Mouse (Mus musculus) heart, adult 2 months (tissue): ENCODE results near the gene Cntn1. TPM values are rescaled to one million over a fixed set of nuclear protein-coding genes. Genes with fewer than 3 reads are reported as not detected.

Experiments used
- DNase-seq, 2 experiments: peaks; one replicate each; pipeline ENCODE4 v3.0.0; 2021
- H3K27ac ChIP-seq: fragments of 200-600 bp; 2 replicates; pipeline ENCODE4 v1.8.1; 2022
- H3K27me3 ChIP-seq: fragments of 200-500 bp; 2 replicates; pipeline ENCODE4 v1.6.1; 2012; ENCODE audit warnings: mild to moderate bottlenecking, low read length, inconsistent platforms, mixed read lengths; ENCODE audit not compliant: control insufficient read depth, insufficient read depth
- H3K36me3 ChIP-seq: fragments of 200-500 bp; 2 replicates; pipeline ENCODE4 v1.6.1; 2012; ENCODE audit warnings: low read length, inconsistent platforms; ENCODE audit not compliant: control insufficient read depth, insufficient read depth
- H3K4me1 ChIP-seq: fragments of 200-500 bp; 2 replicates; pipeline ENCODE4 v1.6.1; 2011; ENCODE audit warnings: low read length; ENCODE audit not compliant: control insufficient read depth, insufficient read depth
- H3K4me3 ChIP-seq: fragments of 200-600 bp; 2 replicates; pipeline ENCODE4 v1.8.1; 2022
- H3K79me2 ChIP-seq: fragments of 200-500 bp; replicated peaks from 2 replicates; pipeline ENCODE4 v1.6.1; 2012; ENCODE audit warnings: mild to moderate bottlenecking, inconsistent platforms, low read length, moderate library complexity, mixed read lengths; ENCODE audit not compliant: control insufficient read depth, insufficient read depth
- H3K9ac ChIP-seq: fragments of 200-500 bp; 2 replicates; pipeline ENCODE4 v1.6.1; 2012; ENCODE audit warnings: low read depth, mild to moderate bottlenecking, control low read depth, inconsistent platforms, low read length, mixed read lengths
- CTCF ChIP-seq: fragments of 200-600 bp; IDR thresholded peaks from 2 replicates; pipeline ENCODE4 v1.8.1; 2022; ENCODE audit warnings: antibody characterized with exemption, mild to moderate bottlenecking, moderate library complexity
- EP300 ChIP-seq: fragments of 200-500 bp; IDR thresholded peaks from 2 replicates; pipeline ENCODE4 v1.6.1; 2011; ENCODE audit warnings: low read depth, low read length, control low read depth; ENCODE audit not compliant: insufficient read depth
- POLR2A ChIP-seq: fragments of 200-500 bp; IDR thresholded peaks from 2 replicates; pipeline ENCODE4 v1.6.1; 2011; ENCODE audit warnings: mild to moderate bottlenecking, low read depth, low read length, control low read depth; ENCODE audit not compliant: insufficient read depth
- WGBS: fragments of 180-500 bp; shearing (Covaris S2); methylation state at CpG from one replicate; pipeline ENCODE4 v1.1.7; 2018; 5-methylcytosine and 5-hydroxymethylcytosine counted together
- intact Hi-C: fragments of 180-260 bp; cut with DNase I; formaldehyde crosslinking; loops from one replicate; pipeline ENCODE4 v1.15.1; 2025
- polyA plus RNA-seq: library from polyadenylated mRNA; depleted of rRNA; stranded (reverse); fragments of >200 nt; gene quantifications from 2 replicates; pipeline ENCODE4 v1.2.3, GENCODE M21; 2012
- total RNA-seq, 2 experiments: library from RNA; stranded (reverse); gene quantifications; 2 replicates each; pipeline ENCODE4 v1.2.3; 2021

Cntn1 gene
- total and polyA plus RNA-seq, 3 experiments, result 0.05 to 0.11 (median 0.08) TPM

DNA sequence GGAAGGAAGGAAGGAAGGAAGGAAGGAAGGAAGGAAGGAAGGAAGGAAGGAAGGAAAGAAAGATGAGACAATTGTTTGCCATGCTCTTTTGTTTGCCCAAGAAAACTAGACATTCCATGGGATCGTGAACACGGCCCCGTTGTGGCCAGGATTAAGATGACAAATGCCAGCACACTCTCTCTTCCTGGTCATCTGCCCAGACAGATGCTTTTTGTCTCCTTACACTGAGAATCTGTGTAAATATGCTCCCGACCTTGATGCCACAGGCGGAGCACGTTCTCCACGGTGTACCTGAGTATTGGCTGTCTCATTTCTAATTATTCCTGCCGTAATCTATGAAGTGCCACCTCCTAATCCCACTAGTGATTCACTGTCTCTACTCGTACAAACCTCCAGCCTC is 51.0 kb downstream of the Cntn1 start:
- intact Hi-C loops, result no loop called here
- Histone ChIP-seq H3K9ac (no peak overlapping the region), H3K4me3 (no peak overlapping the region), H3K4me1 (no peaks in the 10 kb centered on the region), H3K36me3 (no peaks in the 10 kb centered on the region), H3K27me3 (no peaks in the 10 kb centered on the region), H3K79me2 (no peaks in the 10 kb centered on the region), H3K27ac (no peak overlapping the region)
- TF ChIP-seq CTCF (no peak), EP300 (no peak), POLR2A (no peak)
- no peak for DNase-seq
- WGBS, result 75% methylated on average over 9 of the region's 9 CpGs

DNA sequence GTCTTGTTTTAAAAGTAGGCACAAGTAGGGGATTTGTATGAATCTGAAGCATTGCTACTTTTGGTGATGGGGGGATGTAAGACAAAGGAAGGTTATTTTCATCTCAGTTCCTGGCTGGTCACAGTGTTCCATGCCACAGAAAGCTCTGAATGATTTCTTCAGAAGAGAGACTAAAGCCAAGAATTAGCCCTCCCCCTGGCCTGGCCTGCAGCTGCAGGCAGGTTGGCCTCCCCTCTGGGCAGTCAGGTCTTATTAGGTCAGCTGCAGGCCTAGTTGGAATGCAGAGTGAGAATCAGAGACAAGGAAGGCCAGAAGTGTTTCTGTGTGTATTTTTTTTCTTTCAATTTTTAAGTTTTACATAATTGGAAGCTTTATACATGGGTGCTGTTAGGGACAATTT is 61.5 kb downstream of the Cntn1 start:
- no peak overlapping the region for H3K4me3 ChIP-seq
- H3K27ac ChIP-seq, result no peak overlapping the region
- H3K27me3 ChIP-seq, result no peaks in the 10 kb centered on the region
- no peak for TF ChIP-seq POLR2A
- no peak for TF ChIP-seq CTCF
- no peak for TF ChIP-seq EP300
- H3K79me2 ChIP-seq, result no peaks in the 10 kb centered on the region
- DNase-seq, result no peak
- no peak overlapping the region for H3K9ac ChIP-seq
- H3K4me1 ChIP-seq, result no peaks in the 10 kb centered on the region
- H3K36me3 ChIP-seq, result no peaks in the 10 kb centered on the region
- intact Hi-C loops, result no loop called here

DNA sequence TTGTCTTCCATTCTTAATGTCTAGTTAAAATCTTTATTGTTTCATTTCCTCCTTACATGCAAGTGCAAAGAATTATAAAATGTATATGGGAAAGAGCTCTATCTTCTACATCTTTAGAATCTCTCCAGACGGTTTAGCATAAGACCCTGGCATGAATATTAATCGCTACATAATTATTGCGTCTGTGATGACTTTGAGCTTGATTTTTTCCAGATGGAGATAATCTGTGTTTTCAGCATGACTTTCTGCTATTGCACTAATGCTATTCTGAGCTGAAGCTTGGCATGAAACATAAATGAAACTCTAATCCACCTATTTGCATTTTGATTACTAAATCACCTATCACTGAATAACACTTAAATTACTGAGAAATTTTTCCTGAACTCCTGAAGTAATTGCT is 82.0 kb downstream of the Cntn1 start:
- Histone ChIP-seq H3K36me3 (no peaks in the 10 kb centered on the region), H3K4me3 (no peak overlapping the region), H3K4me1 (no peaks in the 10 kb centered on the region), H3K27ac (no peak overlapping the region), H3K27me3 (no peaks in the 10 kb centered on the region), H3K9ac (no peak overlapping the region), H3K79me2 (no peaks in the 10 kb centered on the region)
- intact Hi-C loops, result no loop called here
- WGBS, result 80% methylated on average over 3 of the region's 3 CpGs
- no peak for TF ChIP-seq EP300
- no peak for TF ChIP-seq CTCF
- TF ChIP-seq POLR2A, result no peak
- no peak for DNase-seq

DNA sequence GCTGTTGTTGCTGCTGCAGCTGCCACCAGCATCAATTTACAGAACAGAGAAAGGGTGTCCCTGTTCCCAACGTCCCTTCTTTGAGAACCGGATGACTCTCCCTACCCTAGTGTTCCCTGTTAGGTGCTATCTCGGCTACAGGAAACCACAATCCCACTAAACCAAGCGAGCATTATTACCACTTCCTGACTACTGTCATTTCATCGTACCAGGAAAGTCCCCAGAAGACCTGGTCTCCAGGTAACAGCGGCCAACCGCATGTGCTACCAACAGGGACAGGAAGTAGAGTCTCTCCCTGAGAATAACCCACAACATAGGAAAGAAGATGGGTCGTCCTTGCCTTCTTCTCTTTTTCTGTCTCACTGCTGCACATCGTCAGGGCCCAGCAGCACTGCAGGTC is 83.3 kb downstream of the Cntn1 start:
- Histone ChIP-seq H3K4me3 (no peak overlapping the region), H3K9ac (no peak overlapping the region), H3K27me3 (no peaks in the 10 kb centered on the region), H3K79me2 (no peaks in the 10 kb centered on the region), H3K27ac (no peak overlapping the region), H3K36me3 (no peaks in the 10 kb centered on the region), H3K4me1 (no peaks in the 10 kb centered on the region)
- no peak for DNase-seq
- intact Hi-C loops, result no loop called here
- no peak for TF ChIP-seq EP300
- TF ChIP-seq CTCF, result no peak
- no peak for TF ChIP-seq POLR2A
- WGBS, result 54% methylated on average over 9 of the region's 9 CpGs

DNA sequence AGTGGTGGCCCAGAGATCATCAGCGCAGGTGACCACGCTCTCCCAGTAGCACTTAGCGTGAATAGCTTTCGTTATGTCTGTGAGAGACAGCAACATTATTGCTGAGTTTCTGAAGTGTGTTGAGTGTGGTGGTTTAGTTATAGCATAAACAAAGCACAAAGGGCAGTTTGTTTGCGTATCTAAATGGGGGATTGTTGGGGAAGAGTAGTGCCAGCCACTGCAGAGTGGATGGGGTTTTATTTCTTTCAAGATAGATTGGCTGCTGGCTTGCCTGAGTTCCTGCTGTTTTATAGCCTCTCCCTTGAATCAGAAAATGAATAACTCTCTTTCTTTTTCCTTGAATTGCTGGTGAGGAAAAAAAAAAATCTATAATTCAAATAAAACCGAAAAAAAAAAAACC is 86.1 kb downstream of the Cntn1 start:
- no peaks in the 10 kb centered on the region for H3K27me3 ChIP-seq
- H3K79me2 ChIP-seq, result no peaks in the 10 kb centered on the region
- no peak overlapping the region for H3K9ac ChIP-seq
- no peak for DNase-seq
- no peaks in the 10 kb centered on the region for H3K4me1 ChIP-seq
- no peak overlapping the region for H3K4me3 ChIP-seq
- H3K36me3 ChIP-seq, result no peaks in the 10 kb centered on the region
- intact Hi-C loops, result no loop called here
- WGBS, result 82% methylated on average over 6 of the region's 6 CpGs
- TF ChIP-seq POLR2A (no peak), EP300 (no peak), CTCF (no peak)
- no peak overlapping the region for H3K27ac ChIP-seq

DNA sequence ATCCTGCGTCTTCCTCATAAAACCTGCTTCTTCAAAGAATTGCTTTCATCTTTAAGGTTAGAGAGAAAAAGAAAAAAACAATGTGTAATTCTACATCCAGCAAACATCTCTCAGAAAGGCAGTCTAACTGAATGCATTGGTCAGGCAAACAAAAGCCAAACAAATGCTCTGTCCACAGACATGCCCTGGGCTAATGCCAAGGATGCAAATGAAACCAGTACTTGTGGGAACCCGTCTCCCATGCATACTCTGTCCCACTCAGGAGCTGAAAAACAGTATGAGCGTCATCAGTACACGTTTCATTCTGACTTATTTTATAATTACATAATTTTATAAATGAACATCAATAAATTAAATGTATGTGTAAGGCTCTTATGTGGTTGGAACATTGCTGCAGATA is 91.0 kb downstream of the Cntn1 start:
- TF ChIP-seq CTCF, result no peak
- no peak for TF ChIP-seq POLR2A
- TF ChIP-seq EP300, result no peak
- Histone ChIP-seq H3K36me3 (no peaks in the 10 kb centered on the region), H3K27me3 (no peaks in the 10 kb centered on the region), H3K4me1 (no peaks in the 10 kb centered on the region), H3K9ac (no peak overlapping the region), H3K4me3 (no peak overlapping the region), H3K27ac (no peak overlapping the region), H3K79me2 (no peaks in the 10 kb centered on the region)
- no peak for DNase-seq
- WGBS, result 65% methylated on average over 4 of the region's 4 CpGs
- intact Hi-C loops, result no loop called here

DNA sequence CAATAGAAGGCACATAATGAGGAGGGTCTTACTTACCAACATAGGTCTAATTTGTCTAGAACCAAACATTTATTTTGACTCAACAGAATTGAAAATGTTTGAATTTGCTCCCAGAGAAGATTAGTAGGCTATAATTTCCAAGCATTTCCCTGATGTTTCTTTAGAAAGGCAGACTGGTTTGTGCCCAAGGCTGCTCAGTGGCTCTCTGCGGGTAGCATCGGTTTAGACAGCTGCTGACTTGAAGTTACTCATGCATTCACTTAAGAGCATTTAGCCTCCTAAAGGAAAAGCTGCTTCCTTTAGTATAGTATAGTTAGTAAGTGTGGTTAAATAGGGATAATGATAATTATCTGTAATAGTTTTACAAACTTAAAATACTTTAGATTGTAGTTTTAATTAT is 104.0 kb downstream of the Cntn1 start:
- intact Hi-C loops, result no loop called here
- 84% methylated on average over 2 of the region's 2 CpGs for WGBS
- H3K27ac ChIP-seq, result no peak overlapping the region
- no peak overlapping the region for H3K4me3 ChIP-seq
- no peaks in the 10 kb centered on the region for H3K27me3 ChIP-seq
- no peaks in the 10 kb centered on the region for H3K4me1 ChIP-seq
- no peaks in the 10 kb centered on the region for H3K79me2 ChIP-seq
- H3K9ac ChIP-seq, result no peak overlapping the region
- TF ChIP-seq POLR2A (no peak), CTCF (no peak), EP300 (no peak)
- no peaks in the 10 kb centered on the region for H3K36me3 ChIP-seq
- DNase-seq, result no peak
